Mouse (Mus musculus) hindbrain, embryonic 13.5 days (tissue): ENCODE results near the gene Agpat4. TPM values are rescaled to one million over a fixed set of nuclear protein-coding genes. Genes with fewer than 3 reads are reported as not detected.
A peak's percentile ranks its signal among the peaks of the same experiment; 100 is the strongest.
"Not testable (repeated sequence)": the region's sequence is repeated elsewhere in the genome, so short reads cannot be mapped to it uniquely, and the experiment has no call there.

Source experiments
- ATAC-seq: fragments of 200-750 bp; cut with Nextera tagmentation; 2 replicates; pipeline ENCODE4 v1.8.0; 2017; ENCODE audit warnings: moderate TSS enrichment; ENCODE audit not compliant: low FRiP score
- H3K27ac ChIP-seq: fragments of 300-500 bp; sonication (generic); 2 replicates; pipeline ENCODE4 v1.5.1; 2015; ENCODE audit warnings: inconsistent platforms, mild to moderate bottlenecking, moderate library complexity
- H3K27me3 ChIP-seq: fragments of 300-500 bp; sonication (generic); 2 replicates; pipeline ENCODE4 v1.6.1; 2015; ENCODE audit warnings: mild to moderate bottlenecking, inconsistent platforms
- H3K36me3 ChIP-seq: fragments of 300-500 bp; sonication (generic); 2 replicates; pipeline ENCODE4 v1.6.1; 2015; ENCODE audit warnings: mild to moderate bottlenecking, inconsistent platforms
- H3K4me1 ChIP-seq: fragments of 300-500 bp; sonication (generic); replicated peaks from 2 replicates; pipeline ENCODE4 v1.6.1; 2015; ENCODE audit warnings: inconsistent platforms
- H3K4me2 ChIP-seq: fragments of 300-500 bp; sonication (generic); 2 replicates; pipeline ENCODE4 v1.6.1; 2015; ENCODE audit warnings: inconsistent platforms, mild to moderate bottlenecking, moderate library complexity
- H3K4me3 ChIP-seq: fragments of 300-500 bp; sonication (generic); 2 replicates; pipeline ENCODE4 v1.5.1; 2015; ENCODE audit warnings: mild to moderate bottlenecking, inconsistent platforms
- H3K9ac ChIP-seq: fragments of 300-500 bp; sonication (generic); 2 replicates; pipeline ENCODE4 v1.6.1; 2015; ENCODE audit warnings: mild to moderate bottlenecking, inconsistent platforms
- H3K9me3 ChIP-seq: fragments of 300-500 bp; sonication (generic); 2 replicates; pipeline ENCODE4 v1.6.1; 2016; ENCODE audit warnings: inconsistent platforms
- WGBS: fragments of 180-500 bp; shearing (Covaris S2); methylation state at CpG from one replicate; pipeline ENCODE4 v1.1.7; 2015; 5-methylcytosine and 5-hydroxymethylcytosine counted together
- polyA plus RNA-seq: library from polyadenylated mRNA; unstranded; fragments of >200 nt; fragmentation: Nextera tagmentation; extraction: Ambion mirVana; gene quantifications from 2 replicates; pipeline ENCODE4 v1.2.1, GENCODE M21; 2015

The Agpat4 gene
- polyA plus RNA-seq, 1 experiment from 2014 or later: 55.2 TPM

DNA sequence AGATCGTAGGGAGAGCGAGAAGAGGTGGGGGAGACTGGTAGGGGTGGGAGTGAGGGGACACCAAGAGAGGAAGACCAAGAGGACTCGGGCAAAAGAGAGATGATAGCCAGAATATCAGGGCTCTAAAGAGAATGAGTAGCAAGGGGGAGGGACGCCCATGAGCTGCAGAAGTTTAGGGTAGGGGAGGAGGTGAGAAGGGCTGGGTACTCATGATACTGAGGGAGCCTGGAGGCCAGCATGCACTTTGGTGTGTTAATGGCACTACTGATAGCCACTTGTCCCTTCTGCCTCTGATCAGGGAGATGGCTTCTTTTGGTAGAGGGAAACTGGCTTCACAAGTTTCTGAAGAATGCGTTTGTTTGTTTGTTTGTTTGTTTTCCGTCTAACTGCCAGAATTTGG is 13.8 kb upstream of the Agpat4 start:
- Histone ChIP-seq H3K9me3 (peaks cover 10% of the 10 kb centered on the region; the same call in 1 of the 2 replicates), H3K27ac (no peak overlapping the region), H3K4me3 (no peak overlapping the region), H3K27me3 (no peaks in the 10 kb centered on the region), H3K4me2 (no peak overlapping the region), H3K36me3 (no peaks in the 10 kb centered on the region), H3K4me1 (no peaks in the 10 kb centered on the region), H3K9ac (no peak overlapping the region)
- ATAC-seq: no peak
- 93% methylated on average over 6 of the region's 6 CpGs for WGBS

DNA sequence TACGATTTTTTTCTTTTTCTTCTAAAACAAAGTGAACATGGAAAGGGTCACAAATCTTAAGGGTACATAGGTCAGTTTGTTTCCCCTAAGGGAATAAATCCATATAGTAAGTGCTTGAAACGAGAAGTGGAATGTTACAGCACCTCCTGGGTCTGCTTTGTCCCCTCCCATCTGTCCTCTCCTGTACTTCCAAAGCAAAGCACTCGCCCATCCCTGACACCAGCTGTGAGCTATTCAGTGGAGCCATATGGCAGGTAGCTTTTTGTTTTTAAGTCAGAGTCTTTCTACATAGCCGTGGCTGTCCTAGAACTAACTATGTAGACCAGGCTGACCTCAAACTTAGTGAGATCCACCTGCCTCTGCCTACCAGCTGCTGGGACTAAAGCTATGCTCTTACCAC is 12.2 kb upstream of the Agpat4 start:
- Histone ChIP-seq H3K9me3 (no peaks in the 10 kb centered on the region), H3K4me3 (no peak overlapping the region), H3K36me3 (no peaks in the 10 kb centered on the region), H3K4me1 (no peaks in the 10 kb centered on the region), H3K4me2 (no peak overlapping the region), H3K27ac (no peak overlapping the region), H3K27me3 (no peaks in the 10 kb centered on the region), H3K9ac (no peak overlapping the region)
- ATAC-seq: no peak
- WGBS: 40% methylated on average over 4 of the region's 4 CpGs

DNA sequence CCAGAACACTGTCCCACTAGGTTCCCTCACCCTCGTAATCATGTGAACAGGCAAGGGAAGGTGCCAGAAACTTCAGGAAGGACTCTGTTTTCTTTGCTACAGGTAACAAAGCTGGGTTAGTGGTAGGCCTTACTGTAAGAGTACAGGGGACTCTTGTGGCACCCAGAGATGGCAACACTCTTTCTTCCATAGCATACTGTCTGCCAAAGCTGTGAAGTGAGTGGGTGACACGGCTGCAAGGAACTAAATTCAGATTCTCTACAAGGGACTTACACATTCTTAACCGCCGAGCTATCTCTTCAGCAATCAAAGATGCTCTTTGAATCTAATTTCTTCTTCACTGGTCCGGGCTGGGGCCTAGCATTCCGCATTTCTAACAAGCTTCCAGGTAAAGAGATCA is 4.9 kb upstream of the Agpat4 start:
- Histone ChIP-seq H3K4me2 (no peak overlapping the region), H3K9me3 (no peaks in the 10 kb centered on the region), H3K4me1 (peaks cover 9% of the 10 kb centered on the region), H3K9ac (no peak overlapping the region), H3K27me3 (no peaks in the 10 kb centered on the region), H3K27ac (no peak overlapping the region), H3K36me3 (no peaks in the 10 kb centered on the region), H3K4me3 (no peak overlapping the region)
- 89% methylated on average over 6 of the region's 6 CpGs for WGBS
- ATAC-seq: no peak

DNA sequence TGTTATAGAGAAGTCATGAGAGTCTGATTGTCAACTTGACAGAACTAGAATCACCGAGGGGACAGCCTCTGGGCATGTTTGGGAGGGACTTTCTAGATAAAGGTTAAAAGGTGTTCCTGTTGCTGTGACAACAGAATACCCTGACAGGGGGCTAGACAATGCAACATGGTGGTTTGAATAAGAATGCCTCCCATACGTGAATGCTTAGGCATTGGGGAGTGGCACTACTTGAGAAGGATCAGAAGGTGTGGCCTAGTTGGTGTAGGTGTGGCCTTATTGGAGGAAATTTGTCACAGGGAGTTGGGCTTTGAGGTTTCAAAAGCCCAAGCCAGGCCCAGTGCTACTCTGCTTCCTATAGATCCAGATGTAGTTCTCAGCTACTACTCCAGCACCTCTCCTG is 3.4 kb upstream of the Agpat4 start:
- Histone ChIP-seq H3K9me3 (no peaks in the 10 kb centered on the region), H3K9ac (no peak overlapping the region), H3K27me3 (no peaks in the 10 kb centered on the region), H3K27ac (no peak overlapping the region), H3K4me2 (no peak overlapping the region), H3K4me1 (peaks cover 10% of the 10 kb centered on the region), H3K36me3 (no peaks in the 10 kb centered on the region), H3K4me3 (no peak overlapping the region)
- no peak for ATAC-seq
- 65% methylated on average over 2 of the region's 2 CpGs for WGBS

DNA sequence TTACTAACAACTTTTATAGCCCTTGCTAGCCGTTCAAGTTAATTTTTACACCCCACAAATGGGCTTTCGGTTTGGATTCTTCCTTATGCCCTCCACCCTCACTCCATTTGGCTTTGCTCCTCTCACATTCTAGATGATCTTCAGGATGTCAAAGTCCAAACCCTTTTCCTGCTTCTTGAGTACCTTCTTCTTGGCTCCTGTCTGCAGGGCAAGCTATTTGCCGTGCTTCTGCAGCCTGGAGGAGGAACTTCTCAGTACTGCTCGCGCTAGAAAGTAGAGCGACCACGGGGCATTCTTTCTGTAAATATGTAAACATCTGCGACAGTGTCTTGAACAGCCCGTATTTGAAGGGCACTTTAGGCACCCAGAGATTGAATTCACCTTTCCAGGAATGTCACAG is 373 bp upstream of the Agpat4 start:
- ATAC-seq: peak; percentile 2; the same call in 1 of the 2 replicates
- no peaks in the 10 kb centered on the region for H3K27me3 ChIP-seq
- H3K27ac ChIP-seq: no peak overlapping the region
- peak overlapping the region; percentile 65 for H3K4me3 ChIP-seq
- no peaks in the 10 kb centered on the region for H3K9me3 ChIP-seq
- H3K4me1 ChIP-seq: peaks cover 27% of the 10 kb centered on the region
- H3K9ac ChIP-seq: peak overlapping the region; percentile 83
- H3K36me3 ChIP-seq: no peaks in the 10 kb centered on the region
- peak overlapping the region; percentile 85 for H3K4me2 ChIP-seq
- WGBS: 8% methylated on average over 9 of the region's 9 CpGs

DNA sequence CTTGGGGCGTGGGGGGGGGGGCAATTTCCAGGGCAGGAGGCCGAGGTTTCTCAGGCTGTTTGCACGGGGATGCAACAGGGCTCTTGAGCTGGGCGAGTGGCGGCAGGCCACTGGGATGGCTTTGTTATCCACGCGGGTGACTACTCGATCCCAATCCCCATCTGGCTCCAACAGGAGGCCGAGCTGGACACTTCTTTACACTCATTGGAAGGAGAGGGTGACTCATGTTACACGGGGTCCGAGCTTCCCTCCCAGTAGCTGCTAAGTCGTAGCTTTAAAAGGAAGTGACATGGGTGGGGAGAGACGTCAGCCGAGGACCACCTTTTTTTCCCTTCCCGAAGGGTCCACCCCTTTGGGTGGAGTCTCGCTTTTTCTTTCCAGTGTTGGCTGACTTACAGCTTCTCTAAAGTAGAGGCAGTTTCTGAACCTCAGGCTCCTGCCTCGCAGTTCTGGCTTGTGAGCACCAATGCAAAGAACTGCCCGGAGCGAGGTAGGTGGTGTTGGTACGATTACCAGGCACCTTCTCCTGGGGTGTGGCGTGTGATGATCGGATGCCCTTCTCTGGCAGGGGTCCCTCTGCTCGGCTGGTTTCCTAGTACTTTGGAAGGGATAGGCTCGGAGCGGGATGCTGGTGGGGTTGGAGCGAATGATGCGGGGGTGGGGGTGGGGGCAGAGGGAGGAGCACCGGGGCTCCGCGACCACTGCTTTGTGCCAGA is 580 bp downstream of the Agpat4 start:
- WGBS: under 1% methylated on average over 30 of the region's 30 CpGs
- Histone ChIP-seq H3K4me1 (peaks cover 27% of the 10 kb centered on the region), H3K36me3 (peaks cover 5% of the 10 kb centered on the region; the same call in 1 of the 2 replicates), H3K27me3 (no peaks in the 10 kb centered on the region), H3K4me2 (peak overlapping the region; percentile 85), H3K9ac (peak overlapping the region; percentile 83), H3K27ac (peak overlapping the region; percentile 94), H3K4me3 (peak overlapping the region; percentile 65), H3K9me3 (no peaks in the 10 kb centered on the region)
- ATAC-seq: peak; percentile 95

DNA sequence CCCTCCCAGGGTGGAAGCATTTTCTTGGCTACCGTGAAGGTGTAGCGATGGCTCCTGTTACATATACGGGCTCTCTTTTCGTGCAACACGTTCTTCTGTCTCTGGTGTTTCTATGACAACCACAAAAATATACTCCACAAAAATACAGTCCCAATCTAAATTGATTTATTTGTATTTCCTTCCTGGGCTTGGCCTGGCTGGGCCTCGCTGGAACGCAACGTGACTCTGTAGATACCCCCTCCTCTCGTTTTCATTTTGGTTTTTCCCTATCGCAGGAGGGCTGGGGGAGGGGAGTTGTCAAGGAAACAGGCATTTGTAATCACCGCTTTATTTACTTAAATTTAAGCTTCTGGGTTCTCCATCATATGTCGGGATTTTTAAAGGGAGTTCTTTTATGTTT is 1.2 kb downstream of the Agpat4 start:
- peak overlapping the region; percentile 85 for H3K4me2 ChIP-seq
- peak overlapping the region; percentile 65 for H3K4me3 ChIP-seq
- peak overlapping the region; percentile 94 for H3K27ac ChIP-seq
- ATAC-seq: peak; percentile 65
- H3K4me1 ChIP-seq: peaks cover 27% of the 10 kb centered on the region
- H3K27me3 ChIP-seq: no peaks in the 10 kb centered on the region
- H3K36me3 ChIP-seq: peaks cover 11% of the 10 kb centered on the region
- under 1% methylated on average over 12 of the region's 12 CpGs for WGBS
- no peaks in the 10 kb centered on the region for H3K9me3 ChIP-seq
- H3K9ac ChIP-seq: peak overlapping the region; percentile 83

DNA sequence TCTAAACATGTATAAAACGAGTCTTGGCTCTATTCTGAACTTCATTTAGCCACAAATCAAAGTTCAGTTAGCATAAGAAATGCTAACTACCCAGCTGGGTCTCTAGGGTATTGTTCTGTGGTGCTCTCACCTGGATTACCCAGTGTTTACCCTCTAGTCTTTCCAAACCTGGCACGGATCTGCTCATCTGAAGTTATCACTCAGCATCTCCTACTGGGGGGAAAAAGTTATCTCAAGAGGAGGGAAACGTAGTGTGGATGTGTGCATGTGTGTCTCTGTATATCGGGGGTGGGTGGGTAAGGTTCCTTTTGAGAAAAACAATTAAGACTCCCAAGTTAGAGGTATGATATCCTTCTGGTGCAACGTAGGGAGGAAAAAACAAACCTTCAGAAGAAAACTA is 1.8 kb downstream of the Agpat4 start:
- H3K4me2 ChIP-seq: peak overlapping the region; percentile 85
- peaks cover 17% of the 10 kb centered on the region for H3K36me3 ChIP-seq
- peak overlapping the region; percentile 83 for H3K9ac ChIP-seq
- ATAC-seq: no peak
- WGBS: 27% methylated on average over 5 of the region's 5 CpGs
- peaks cover 27% of the 10 kb centered on the region for H3K4me1 ChIP-seq
- H3K9me3 ChIP-seq: 0 out of 2 replicates have a peak, but pooled peaks cover 3% of the 10 kb centered on the region
- H3K27me3 ChIP-seq: no peaks in the 10 kb centered on the region
- peak overlapping the region; percentile 19; the same call in 1 of the 2 replicates for H3K27ac ChIP-seq
- H3K4me3 ChIP-seq: peak overlapping the region; percentile 65

DNA sequence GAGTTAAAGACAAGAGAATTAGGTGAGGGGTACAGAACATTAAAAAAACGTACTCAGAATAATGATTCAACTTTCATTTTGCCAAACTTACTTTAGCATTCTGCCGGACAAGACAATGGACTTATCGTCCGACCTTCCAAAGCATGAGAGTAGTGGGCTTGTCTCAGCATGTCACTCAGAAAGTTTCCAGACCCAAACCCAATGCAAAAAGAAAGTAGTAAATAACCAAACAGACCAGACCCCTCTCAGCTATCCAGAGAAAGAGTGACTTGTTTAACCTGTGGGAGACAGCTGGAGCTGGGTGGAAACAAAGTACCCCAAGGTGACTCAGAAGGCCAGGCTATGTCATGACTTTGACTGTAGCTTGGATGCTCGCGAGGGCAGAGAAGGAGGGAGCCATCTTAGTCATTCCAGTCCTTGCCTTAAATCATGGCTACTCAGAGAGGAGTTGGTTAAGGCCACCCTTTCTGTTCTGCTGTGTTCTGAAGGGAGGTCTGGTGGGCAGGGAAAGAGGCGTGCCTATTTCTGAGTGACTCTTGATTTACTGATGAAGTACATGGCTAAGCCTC is 2.8 kb downstream of the Agpat4 start:
- 89% methylated on average over 7 of the region's 7 CpGs for WGBS
- H3K4me3 ChIP-seq: no peak overlapping the region
- H3K27me3 ChIP-seq: no peaks in the 10 kb centered on the region
- peak overlapping the region; percentile 85; the same call in 1 of the 2 replicates for H3K4me2 ChIP-seq
- no peak overlapping the region for H3K27ac ChIP-seq
- 0 out of 2 replicates have a peak, but pooled peaks cover 3% of the 10 kb centered on the region for H3K9me3 ChIP-seq
- H3K36me3 ChIP-seq: peaks cover 26% of the 10 kb centered on the region
- ATAC-seq: no peak
- 0 out of 2 replicates have a peak overlapping the region, but pooled peaks have one; percentile 13 for H3K9ac ChIP-seq
- H3K4me1 ChIP-seq: peaks cover 27% of the 10 kb centered on the region

DNA sequence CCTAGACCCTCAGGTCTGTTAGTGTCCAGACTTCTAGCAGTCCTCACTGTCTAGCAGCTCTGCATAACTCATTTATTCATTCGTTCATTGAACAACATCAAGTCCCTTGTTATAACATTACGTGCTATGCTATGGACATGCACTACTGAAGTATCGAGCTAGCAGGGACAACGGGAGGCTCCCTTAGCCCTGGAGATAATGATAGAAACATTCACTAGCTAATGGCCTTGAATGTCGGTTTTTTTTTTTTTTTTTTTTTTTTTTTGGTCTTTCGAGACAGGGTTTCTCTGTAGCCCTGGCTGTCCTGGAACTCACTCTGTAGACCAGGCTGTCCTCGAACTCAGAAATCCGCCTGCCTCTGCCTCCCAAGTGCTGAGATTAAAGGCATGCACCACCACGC is 3.8 kb downstream of the Agpat4 start:
- H3K4me2 ChIP-seq, H3K27me3 ChIP-seq, H3K4me3 ChIP-seq, ATAC-seq, H3K27ac ChIP-seq, H3K9me3 ChIP-seq, H3K9ac ChIP-seq: not testable (repeated sequence)
- 90% methylated on average over 9 of the region's 9 CpGs for WGBS
- Histone ChIP-seq H3K4me1 (peaks cover 30% of the 10 kb centered on the region), H3K36me3 (peaks cover 36% of the 10 kb centered on the region)

DNA sequence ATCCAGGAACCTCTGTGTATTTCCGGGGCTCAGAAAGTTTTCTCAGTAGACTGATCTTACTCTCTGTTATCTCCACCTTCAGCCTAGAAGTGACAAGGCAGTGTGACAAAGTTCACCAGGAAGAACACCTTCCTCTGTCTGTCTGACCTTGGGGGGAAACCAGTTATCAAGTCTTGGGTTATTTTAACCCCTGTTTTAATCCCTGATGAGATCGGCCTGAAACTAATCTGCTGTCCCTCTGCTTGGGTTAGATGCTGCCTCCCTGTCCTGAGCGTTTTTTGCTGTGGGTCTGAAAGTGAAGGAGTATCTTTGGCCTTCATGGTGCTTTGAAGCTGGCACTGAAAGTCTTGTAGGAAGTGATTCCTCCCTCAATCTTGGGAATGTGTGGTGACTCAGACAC is 4.7 kb downstream of the Agpat4 start:
- Histone ChIP-seq H3K9ac (no peak overlapping the region), H3K27me3 (no peaks in the 10 kb centered on the region), H3K27ac (no peak overlapping the region), H3K9me3 (0 out of 2 replicates have a peak, but pooled peaks cover 3% of the 10 kb centered on the region), H3K4me1 (peaks cover 26% of the 10 kb centered on the region), H3K4me2 (no peak overlapping the region), H3K4me3 (no peak overlapping the region), H3K36me3 (peaks cover 41% of the 10 kb centered on the region)
- 91% methylated on average over 3 of the region's 3 CpGs for WGBS
- ATAC-seq: no peak

DNA sequence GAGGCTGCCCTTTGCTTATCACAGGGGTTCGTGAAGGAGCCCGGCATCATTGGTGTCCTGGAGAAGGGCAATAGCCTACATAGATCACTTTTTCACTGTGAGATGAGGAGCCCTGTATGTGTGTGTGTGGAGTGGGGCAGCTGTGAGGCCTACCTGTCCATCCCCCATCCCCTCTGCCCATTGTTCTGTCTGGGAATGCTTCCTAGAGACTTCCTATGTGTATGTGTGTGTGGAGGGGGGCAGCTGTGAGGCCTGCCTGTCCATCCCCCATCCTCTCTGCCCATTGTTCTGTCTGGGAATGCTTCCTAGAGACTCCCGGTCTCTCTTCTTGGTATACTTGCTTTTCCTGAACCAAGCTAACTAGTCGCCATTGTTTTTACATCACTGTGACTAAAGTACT is 8.6 kb downstream of the Agpat4 start:
- Histone ChIP-seq H3K27ac (no peak overlapping the region), H3K4me1 (peaks cover 9% of the 10 kb centered on the region; the same call in 1 of the 2 replicates), H3K9me3 (0 out of 2 replicates have a peak, but pooled peaks cover 3% of the 10 kb centered on the region), H3K27me3 (no peaks in the 10 kb centered on the region), H3K4me2 (no peak overlapping the region), H3K9ac (no peak overlapping the region), H3K36me3 (peaks cover 53% of the 10 kb centered on the region), H3K4me3 (no peak overlapping the region)
- 83% methylated on average over 4 of the region's 4 CpGs for WGBS
- ATAC-seq: no peak
